Mouse (Mus musculus) gastrocnemius, postnatal 4 days (tissue): Measurements from ENCODE around the gene Tns1. TPM values are rescaled to one million over a fixed set of nuclear protein-coding genes. Genes with fewer than 3 reads are reported as not detected.

Experiments used
- DNase-seq, 2 experiments: peaks; one replicate each; pipeline ENCODE4 v3.0.0; 2021 to 2022; ENCODE audit warnings: low spot score in 2 of 2, mixed read lengths in 2 of 2
- total RNA-seq, 2 experiments: library from RNA; stranded (reverse); gene quantifications; 2 replicates each; pipeline ENCODE4 v1.2.3; 2021

The Tns1 gene
- total RNA-seq, 2 experiments from 2014 or later, result 259 to 265 TPM

DNA sequence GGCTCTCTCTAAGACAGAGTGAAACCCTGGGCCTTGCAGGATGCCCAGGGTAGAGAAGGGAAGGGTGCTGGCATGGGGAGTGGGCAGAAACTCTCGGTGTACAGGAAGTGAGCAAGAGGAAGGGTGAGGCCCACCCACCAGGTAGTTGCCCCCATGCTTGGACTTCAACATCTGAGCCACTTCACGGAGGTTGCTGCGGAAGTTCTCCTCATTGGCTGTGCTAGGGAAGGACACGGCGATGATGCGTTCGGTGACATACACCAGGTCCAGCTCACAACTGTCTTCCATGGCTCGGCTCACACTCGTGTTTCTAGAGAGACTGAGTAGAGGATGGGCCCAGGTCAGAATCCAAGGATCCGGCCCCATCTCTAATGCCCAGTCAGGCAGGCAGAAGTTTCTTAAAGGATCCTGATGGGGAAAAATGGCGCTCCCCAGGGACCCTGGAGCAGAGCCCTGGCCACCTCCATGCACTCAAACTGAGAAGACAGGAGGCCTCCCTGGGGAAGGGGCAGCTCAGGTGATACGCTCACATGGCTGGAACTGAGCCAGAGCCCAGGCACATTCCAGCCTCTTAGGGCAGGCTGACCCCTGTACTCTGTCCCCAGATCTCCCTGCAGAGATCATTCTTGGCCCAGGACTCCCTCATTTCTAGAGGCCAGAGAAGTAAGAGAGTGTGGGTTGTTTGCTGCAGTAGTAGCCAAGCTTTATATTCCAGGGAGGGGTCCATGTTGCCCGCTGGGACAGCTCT lies 129.0 kb downstream of the Tns1 start:
- DNase-seq, result no peak

DNA sequence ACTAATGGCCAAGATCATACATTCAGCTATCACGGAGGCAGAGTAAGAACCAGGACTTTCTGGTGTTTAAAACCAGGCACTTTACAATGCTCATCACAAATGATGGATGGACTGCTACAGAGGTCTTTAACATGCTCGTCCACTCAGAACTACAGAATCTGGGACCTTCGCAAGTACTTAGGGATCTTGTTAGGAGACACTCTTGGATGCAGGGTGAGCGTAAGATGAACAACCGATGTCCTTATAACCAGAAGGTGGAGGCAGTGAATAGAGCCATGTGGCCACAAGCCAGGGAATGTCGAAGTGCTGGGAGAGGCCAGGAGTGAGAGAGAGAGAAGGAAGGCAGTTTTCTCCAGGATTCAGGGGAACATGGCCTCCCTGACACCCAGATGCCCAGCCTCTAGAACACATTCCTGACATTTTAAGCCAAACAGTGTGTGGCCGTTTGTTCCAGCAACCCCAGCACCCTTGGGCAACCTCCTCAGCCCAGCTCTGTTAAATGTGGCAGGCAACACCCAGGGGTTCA lies 130.3 kb downstream of the Tns1 start:
- DNase-seq, result peak in 1 of 2 experiments; percentile 68

DNA sequence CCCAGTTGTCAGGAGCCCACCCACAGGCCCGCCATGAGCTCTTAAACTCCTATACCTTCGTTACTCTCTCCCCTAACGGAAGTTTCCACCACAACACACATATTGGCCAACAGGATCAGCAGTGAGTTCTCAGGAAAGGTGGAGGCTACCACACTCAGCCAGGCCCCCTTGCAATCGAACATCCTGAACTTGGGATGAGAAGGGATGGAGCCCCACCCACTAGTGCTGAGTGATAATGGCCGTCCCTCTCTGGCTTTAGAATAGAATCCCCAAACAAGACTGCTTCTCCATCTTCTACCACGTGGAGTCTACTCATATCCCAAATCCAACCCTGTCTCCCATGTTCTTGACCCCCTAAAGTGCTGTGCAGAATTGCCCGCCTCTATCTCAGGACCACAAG lies 131.0 kb downstream of the Tns1 start:
- DNase-seq, result no peak

DNA sequence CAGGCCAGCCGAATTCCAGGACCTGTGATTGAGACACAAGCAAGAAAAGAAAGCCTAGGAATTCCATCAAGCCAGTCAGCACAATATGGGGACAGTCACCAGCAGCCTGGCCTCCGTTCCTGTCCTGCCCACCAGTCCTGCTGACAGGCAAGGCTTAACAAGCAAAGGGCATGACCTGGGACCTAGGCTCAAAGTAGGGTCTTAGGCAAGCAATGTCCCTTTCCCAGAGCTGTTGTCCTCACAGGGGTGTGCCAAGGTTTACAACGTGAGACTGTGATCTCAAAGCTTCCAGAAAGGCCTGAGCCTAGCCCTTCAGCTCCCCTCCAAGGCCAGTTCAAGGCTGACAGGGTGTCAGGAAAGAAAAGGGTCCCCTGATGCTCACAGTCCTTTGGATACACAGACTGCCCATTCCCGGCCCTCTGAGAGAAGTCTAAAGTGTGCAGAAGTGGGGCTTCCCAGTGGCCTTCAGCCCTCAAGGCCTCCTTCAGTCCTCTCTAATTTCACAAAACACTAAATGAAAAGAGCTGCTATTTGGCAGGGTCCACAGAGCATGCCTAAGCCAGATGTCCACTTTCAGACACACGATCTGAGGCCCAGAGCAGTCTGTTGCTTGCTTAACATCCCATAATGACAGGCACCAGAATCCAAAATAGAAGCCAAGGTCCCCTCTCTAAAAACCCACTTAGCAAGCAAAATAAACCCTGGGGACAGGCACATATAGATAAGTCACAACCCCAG lies 131.9 kb downstream of the Tns1 start:
- DNase-seq, result no peak

DNA sequence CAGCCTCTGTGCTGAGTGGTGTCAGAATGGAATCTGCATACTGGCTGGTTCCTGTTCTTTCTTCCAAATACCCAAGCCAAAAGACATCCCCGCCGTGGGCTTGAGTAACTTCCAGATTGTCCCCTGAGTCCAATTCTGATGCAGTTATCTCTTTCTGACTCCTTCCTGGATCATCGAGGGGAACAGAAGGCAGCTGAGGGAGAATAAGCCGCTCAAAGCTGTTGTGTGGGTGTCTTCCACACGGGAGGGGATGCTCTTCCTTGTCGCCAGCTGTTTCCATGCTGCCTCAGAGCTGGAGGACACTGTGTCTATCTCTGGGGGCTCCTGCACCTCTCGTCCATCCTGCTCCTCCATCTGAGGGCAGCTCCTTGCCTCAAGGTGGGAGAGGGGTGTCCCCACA lies 133.0 kb downstream of the Tns1 start:
- no peak for DNase-seq

DNA sequence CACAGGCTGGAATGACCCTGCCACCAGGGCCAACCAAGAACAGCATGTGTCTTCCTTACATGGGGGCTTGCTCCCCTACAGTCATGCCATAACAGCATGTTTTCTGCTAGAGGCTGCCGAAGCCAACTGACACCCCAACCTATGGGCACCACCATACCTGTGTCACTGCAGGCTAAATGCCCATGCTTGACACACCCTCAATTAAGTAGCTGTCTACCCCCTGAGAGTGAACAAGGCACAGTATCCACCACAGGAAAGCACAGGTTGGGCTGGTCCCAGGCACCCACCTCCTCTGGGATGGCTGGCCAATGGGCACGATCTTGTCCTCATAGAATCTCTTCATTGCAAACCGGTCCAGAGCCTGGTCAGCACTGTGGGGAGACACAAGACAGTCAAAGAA lies 134.2 kb downstream of the Tns1 start:
- no peak for DNase-seq

DNA sequence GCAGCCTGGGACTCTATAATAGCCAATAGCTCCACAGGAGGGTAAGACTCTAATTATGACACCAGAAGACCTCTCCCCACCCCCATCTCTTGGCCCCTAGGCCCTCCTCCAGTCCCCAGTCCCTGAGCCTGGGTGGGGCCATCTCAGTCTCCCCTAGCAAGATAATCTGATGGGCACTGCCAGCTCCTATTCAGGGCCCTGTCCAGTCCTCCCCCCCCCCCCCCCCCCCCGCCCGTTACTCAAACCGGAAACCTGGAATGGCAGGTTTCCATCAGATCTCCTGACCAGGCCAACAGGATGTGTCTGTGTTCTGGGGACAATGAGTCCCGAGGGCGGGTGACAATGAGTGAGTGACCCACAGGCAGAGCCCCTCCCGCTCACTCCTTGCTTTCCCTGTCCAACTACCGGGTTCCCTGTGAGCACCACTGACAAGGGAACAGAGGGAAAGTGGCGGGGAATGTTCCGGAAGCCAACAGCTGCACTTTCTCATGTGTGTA lies 136.5 kb downstream of the Tns1 start:
- DNase-seq, result no peak

DNA sequence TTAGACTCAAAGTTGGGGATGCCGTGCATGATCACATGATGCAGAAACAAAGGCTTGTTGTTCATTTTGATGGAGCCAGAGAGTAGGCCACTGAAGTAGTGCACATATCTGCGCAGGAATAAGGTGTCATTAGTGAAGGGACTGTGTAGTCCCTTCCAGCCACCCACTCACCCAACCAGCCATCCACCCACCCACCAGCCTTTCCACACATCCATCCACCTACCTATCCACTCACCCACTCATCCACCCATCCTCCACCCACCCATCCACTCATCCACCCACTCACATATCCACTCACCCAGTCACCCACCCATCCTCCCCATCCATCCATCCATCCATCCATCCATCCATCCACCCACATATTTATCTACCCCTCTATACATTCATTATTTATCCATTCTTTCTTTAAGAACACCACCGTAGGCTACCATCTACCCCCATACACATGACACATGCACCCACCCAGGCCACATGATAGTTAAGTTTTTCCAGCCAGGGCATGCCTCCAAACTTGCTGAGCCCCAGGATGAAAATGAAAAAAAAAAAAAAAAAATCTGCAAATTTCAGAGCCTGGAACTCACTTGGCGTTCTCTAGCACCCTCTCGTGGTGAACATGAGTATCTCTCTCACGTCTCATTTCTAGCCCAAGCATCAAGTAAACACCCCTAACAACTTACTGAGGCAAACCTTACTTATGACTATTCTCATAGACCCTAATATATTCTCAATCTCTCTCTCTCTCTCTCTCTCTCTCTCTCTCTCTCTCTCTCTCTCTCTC lies 137.8 kb downstream of the Tns1 start:
- peak in 1 of 2 experiments; percentile 65 for DNase-seq

DNA sequence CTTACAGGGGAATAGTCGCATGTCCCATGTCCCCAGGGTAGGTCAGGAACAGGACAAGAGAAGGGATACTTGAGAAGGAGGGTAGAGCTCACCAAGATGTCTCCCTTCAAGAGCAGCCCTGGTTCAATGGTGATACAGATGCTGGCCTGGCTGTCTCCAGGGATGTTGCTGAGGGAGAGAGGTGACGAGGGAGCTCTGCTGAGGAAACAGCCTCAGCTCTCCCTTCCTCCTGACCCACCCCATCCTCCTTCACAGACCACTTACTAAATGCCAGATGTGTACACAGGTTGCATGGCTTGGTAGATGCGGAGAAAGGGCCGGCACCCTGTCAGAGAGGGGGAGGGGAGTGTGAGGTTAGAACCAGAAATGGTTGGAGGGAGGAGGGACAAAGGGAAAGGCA lies 138.6 kb downstream of the Tns1 start:
- DNase-seq, result no peak

DNA sequence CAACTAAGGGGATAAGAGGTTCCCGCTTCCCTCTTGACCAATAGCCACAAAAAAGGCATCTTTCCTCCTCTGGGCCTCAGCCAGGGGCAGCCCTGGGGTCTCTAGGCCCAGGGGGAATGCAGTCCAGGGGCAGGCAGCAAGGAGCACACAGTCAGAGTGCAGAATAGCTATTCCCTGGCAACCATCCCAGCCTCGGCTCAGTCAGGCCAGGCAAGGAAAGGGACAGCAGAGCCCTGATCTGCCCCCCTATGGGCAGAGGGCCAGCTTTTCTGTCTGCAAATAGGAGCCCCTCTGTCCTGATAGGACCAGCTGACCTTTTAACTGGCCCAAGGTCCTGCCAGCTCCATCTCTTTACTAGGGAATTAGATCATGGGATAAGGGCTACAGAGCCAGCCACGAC lies 145.0 kb downstream of the Tns1 start:
- peak in 1 of 2 experiments; percentile 45 for DNase-seq

DNA sequence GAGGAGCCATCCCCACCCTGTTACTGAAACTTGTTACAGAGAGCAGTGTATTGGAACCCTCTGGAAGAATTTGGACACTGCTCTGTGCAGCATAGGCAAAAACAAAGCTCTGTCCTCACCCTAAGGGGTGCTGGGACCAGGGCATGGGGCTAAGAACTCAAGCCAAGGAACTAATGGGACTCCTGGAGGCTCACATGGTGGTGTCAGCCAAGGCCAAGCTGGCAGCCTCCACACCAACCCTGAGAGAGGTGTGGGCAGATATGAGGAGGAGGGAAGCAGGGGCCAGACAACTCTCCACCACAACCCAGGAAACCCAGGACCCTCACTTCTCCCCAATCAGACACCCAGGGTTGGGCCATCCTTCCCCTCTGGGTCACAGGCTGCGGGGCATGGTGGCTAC lies 145.7 kb downstream of the Tns1 start:
- DNase-seq, result no peak

DNA sequence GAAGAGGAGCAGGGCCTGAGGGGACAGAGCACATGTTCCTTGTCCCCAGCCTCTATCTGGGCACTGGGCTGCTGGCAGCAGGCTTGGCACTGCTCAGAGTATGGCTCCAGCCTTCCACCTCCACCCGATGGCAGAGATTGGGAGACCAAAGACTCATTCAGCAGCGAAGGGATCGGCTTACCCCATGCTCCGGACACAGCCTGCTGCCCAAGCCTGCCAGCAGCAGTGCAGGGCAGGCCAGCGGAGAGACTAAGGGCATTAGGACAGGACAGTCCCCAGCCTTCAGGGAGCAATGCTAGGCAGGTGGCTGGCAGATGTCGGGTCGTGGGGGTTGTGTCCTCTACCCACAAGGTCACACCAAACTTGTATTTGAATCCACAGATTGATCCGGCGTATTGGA lies 150.3 kb downstream of the Tns1 start:
- DNase-seq, result no peak

DNA sequence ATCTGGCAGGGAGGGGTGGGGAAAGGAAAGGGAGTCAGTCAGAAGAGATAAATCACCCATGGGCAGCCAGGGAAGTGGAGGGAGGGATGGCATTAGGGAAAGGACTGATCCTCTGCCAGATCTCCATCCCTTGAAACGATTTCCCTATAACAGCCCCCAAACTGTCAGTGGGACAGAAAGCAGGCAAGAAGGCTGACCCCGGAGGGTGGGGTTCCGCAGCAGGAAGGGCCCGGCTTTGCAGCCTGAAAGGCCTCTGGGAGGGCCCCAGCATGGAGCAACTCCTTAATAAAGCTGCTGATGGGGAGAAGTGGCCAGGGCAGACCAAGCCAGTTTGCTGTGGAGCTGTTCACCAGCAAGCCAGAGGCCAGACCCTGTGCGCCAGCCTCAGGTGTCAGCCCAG lies 151.5 kb downstream of the Tns1 start:
- DNase-seq, result no peak

DNA sequence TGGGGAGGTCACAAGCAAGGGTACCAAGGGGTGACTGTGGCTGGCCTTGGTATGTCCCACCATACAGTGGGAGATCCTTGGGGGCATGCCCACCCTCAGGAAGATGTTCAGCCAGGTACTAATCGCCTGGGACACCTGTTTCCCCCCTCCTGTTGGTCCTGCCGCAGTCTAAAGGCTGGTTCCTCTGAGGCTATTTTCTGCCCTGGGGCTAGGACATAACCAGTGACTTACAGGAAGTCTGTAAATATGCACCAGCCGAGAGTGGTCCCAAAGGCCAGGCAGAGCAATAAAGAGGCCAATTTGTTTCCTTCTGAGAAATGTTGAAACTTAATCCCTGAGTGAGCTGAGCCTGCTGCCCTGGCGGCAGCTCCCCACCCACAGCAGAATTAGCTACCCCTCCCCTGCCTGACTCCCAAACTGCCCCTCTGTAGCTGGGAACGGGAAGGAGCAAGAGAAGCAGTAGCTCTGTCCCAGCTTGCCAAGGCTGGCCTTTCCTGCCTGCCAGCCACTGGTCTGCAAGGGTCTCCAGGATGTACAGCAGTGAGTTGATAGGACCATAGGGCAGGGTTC lies 154.0 kb downstream of the Tns1 start:
- no peak for DNase-seq

DNA sequence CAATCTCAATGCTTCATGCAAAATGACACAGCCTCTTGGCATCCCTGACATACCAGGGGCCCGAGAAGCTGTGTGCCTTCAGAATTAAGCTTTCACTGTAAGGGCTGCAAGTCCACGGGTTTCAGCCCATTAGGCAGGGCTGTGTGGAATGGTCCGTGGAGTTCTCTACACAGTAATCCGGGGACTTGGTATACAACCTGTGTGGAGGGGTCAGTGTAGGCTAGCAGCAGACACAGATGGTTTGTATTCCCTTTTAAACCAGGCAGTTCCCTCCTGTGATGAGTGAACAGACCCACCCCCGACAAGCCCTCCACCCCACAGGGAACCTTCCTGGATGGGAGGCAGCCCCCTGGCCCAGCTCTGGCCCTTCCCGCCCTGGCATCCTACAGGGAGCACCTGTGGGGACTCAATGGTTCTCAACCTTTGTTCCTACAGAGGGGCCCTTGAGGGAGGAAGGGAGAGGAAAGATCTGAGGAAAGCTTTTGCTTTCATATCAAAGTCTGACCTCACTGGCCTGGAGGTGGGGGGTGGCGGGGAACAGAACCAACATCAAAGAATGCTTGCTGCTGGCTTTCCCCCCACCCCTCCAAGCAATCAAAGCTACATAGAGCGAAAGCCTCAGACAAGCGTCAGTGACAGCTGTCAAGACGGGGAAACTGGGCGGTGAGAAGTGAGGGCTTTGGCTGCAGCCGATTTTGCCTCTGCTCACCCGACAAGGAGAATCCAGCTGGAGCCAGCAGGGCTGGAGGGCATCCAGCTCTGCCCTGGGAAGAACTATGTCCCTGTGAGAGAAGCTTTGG lies 155.3 kb downstream of the Tns1 start:
- no peak for DNase-seq

DNA sequence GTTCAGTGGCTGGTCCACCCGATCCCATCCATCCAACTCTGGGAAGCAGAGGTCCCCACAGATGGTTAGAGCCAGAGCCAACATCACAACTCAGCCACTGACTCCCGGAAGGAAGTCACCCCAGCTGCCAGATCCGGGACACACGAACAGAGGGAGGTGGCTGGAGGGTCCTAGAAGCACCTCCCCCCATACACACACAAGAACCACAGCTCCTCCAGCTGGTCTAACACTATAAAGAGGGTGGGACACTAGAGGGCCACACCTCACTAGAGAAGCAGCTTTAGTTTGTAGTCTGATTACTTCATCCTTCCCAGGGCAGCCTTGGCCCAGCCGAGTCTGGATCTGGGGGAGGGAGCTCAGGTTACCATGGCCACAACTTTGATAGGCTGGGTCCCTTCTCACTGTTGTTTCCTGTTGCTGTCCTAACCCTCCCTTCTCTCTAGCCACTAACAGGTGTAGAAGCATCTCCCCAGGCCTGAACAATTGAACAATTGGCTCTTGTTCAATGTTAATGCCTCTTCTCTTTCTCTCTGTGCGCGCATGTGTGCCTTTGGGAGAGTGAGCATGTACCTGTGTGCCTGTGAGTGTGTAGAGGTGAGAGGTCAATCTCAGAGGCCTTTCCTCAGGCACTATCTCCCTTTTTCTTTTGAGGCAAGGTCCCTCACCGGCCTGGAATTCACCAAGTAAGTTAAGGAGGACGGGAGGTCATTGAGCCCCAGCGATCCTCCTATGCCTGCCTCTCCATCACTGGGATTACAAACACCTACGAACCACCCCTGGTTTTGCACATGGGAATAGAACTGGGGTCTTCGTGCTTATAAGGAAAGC lies 157.6 kb downstream of the Tns1 start:
- DNase-seq, result no peak

DNA sequence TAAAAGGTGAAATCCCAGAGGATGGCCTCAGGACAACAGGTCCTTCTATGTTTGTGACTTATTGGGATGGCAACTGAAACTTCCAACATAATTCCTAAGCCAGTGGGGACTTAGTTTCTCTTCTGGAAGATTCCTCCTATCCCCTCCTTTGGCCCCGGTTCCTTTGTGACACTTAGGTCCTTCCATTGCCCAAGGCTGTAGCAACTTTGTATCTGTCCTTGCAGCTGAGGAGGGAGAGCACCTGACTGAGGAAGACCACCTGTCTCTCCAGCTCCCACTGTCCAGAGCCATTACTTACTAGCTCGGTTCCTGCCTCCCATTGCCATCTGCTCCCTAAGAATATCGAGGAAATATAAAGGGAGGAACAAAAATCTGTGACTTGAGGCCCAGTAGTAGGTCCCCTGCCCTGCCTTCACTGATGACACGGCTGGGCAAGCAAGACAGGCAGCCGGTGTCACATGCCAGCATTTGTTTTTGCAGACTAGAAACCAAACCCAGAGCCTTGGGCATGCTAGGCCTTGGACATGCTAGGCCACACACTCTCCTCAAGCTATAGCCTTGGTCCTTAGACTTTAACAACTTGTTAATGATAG lies 160.0 kb downstream of the Tns1 start:
- no peak for DNase-seq

DNA sequence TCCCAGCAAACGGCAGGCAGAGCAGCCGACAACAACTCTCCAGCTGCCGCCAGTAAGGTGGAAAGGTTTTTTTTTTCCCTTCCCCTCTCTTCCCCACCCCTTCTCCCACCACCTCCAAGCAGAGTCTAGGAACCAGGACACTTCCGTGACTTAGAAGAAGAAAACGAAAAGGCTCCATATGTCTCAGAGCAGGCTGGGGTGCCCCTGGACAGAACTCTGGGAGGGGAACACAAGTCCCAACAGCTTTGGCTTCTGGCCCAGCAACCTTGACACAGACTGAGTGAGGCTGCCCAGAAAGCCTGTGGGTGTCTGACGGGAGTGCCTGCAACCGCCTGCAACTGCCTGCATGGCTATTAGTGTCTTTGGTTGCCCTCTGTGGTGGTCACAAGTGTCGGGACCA lies 160.6 kb downstream of the Tns1 start:
- DNase-seq, result peak in 1 of 2 experiments; percentile 84
